Mouse (Mus musculus) lung, postnatal 36 days (tissue): ENCODE measurements around the gene Zfp57.
A peak's percentile ranks its signal among the peaks of the same experiment; 100 is the strongest.

Source experiments
- DNase-seq: peaks from one replicate; pipeline ENCODE4 v3.0.0; 2022; ENCODE audit warnings: mixed read lengths

Gene Zfp57

DNA sequence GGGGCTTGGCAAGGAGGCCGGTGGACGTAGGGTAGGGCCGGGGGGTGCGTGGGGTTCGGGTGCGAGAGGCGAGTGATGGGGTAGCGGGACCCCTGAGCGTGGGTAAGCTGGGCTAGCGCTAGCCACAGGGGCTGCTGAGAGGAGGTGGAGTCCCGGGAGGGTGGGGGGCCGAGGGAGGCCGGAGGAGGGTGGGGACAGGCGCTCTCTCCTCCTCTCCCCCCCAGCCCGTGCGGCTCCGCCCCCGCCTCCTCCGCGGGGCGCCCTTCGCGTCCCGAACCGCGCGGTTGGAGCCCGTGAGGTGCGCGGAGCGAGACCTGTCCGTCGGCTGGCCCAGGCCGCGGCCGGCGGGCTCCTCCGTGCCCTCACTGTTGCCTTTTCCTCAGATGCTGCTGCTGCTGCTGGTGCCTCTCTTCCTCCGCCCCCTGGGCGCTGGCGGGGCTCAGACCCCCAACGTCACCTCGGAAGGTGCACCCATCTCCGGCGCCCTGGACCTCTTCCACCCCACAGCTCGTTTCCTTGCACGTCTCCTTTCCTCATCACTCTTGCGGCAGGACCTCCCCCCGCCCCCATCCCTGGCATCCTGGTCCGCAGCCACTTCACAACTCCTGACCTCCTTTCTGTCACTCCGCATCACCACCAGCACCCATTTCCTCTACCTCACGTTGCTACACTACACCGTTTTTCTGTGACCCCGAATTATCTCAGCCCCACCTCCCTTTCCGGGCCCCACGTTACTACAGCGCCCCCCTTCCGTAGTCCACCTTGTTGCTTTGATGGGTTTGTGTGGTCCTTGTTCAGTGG lies 45.5 kb downstream of the Zfp57 start:
- peak; percentile 58 for DNase-seq

DNA sequence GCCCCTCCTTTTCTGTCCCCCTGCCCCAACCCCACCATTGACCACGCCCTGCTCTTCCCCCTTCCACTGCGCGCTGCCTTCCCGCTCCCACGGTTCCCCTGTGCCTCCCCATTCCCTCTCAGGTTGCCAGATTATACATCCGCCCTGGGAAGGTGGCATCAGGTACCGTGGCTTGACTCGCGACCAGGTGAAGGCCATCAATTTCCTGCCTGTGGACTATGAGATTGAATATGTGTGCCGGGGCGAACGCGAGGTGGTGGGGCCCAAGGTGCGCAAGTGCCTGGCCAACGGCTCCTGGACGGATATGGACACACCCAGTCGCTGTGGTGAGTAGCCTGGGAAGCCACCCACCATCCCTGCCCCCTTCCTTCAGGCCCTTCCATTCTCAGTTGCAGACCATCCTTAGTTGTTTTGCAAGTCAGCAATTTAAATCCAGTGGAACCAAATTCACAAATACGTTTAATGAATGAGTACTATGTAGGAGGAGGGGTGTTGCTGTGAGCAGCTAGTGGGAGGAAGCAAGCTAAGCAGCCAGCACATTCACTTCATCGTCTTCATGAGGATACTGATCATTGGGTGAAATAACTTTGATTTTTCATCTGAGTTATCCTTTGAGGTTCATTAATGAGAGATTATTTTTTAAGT lies 46.5 kb downstream of the Zfp57 start:
- no peak for DNase-seq

DNA sequence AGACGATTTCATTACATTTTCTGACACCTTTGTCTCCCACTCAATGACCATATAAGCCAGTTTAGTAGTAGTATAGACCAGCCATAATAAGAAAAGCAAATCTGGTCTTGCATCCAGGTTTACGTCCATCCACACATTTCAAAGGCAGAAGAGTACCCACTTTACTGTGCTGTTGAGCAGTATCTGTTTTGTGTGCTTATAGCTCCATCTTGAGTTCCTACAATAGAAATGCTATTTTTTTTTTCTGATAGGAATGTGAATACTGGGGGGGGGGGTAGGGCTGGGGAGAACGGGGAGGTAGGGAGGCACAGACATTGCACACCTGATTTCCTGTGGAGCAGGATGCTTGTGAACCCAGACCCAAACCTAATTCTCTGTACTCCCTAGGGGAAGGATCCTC lies 47.0 kb downstream of the Zfp57 start:
- no peak for DNase-seq

DNA sequence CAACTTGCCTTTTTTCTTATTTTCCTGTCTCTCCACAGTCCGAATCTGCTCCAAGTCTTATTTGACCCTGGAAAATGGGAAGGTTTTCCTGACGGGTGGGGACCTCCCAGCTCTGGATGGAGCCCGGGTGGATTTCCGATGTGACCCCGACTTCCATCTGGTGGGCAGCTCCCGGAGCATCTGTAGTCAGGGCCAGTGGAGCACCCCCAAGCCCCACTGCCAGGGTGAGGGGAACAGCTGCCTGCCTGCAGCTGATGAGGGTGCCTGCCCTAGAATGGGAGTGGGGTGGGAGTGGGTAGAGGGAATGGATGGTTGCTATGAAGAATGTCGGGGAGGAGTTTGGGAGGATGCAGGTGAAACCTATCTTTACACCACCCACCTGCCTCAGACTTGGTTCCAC lies 47.4 kb downstream of the Zfp57 start:
- DNase-seq: no peak

DNA sequence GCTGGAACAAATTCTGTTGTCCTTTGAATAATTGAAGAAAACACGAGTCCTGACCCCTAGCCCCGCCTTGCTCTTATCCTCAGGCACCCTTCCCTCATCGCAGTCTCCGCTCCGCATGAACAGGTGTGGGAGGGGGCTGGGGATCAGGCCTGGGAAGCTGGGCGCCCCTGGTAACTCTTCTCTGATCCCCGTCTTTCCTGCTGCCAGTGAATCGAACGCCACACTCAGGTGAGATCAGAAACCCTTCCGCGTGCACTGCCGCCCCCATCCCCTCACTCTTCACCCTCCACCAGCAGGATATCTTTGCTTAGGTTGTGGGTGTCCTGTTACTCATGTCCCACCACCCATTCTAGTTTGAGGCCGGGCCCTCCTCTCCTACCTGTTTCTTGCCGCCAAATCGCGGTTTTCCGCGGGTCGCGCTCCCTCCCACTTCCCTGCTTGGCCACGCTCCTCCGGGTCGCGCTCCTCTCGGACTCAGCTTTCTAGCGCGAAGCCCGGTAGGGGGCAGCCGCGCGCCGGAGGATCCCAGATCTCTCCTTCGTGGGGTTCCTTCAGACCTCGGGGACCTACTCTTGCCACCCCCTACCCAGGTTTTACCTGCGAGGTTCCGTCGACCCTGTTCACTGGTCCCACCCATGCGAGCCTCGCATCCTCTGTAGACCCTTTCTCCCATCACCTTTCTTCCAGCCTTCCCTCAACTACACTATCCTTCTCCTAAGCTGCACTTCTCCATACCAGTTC lies 48.8 kb downstream of the Zfp57 start:
- DNase-seq: peak; percentile 70

DNA sequence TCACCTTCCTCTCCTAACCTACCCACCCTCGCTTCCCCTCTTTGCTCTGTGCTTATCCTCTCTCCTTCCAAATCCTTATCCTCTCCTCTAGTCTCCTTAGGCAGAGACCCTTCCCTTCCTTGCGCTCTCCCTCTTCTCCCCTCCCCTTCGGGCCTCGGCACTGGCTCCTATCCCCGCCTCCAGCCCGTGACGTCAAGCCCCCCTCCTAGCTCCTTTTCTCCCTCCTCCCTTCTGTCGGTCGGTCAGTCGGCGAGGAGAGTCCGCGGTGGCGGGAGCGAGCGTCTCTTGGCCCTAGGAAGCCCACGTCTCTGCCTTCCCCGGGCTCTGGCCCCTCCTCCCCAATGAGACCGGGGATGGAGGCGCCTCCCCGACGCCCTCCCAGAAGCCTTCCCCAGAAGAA lies 49.4 kb downstream of the Zfp57 start:
- DNase-seq: peak; percentile 86

DNA sequence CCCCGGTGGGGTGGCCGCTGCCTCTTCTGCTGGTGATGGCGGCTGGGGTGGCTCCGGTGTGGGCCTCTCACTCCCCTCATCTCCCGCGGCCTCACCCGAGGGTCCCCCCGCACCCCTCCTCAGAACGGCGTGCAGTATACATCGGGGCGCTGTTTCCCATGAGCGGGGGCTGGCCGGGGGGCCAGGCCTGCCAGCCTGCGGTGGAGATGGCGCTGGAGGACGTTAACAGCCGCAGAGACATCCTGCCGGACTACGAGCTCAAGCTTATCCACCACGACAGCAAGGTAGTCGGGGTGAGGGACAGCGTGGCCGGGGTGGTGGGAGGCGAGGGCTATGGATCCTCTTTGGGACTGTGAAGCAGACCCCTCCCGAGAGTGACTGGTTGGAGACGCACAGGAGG lies 49.9 kb downstream of the Zfp57 start:
- no peak for DNase-seq

DNA sequence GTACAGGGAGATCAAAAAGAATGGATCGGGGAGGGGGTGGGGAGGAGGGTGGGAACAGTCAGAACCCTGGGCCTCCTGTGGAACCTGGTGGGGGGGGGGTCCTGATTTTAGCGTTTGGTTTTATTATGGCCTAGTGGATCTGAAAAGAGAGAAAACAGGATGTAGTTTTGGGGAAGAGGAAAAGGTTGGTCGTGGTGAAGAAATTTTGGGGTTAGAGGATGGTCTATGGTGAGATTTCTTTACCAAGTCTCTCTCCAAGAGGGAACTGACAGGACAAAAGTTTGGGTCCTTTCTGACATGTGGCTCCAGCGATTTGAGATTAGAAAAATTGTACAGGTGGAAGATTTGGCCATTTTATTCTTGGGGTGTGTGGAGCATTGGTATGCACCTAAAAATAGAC lies 50.8 kb downstream of the Zfp57 start:
- DNase-seq: no peak

DNA sequence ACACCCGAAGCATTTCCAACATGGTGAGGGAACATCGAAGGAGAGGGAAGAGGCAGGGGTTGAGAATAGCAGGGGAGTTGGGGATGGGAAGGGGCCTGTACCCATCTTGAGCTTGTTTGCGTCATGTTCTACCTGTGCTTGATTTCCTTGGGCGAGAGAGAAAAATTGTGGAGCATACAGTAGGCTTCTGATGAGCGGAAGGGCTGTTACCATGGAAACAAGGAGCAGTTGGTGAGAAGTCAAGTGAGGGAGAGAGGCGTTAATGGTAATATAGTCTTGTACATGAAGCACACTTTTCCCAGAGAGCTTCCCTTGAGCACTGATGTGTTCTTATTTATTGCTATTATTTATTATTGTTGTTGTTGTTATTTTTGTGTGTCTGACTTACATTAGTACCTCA lies 56.0 kb downstream of the Zfp57 start:
- DNase-seq: no peak
